ENCODE assay signal across 8 mouse cellular contexts in genomic region chr10:17418227-17418685, GRCm38 (mm10).
A peak's percentile ranks its signal among the peaks of the same experiment; 100 is the strongest.
DNase-seq lines count a peak whose midpoint lies in the region; ATAC-seq and TF ChIP-seq lines count a peak whose summit lies in the region.

No protein-coding gene starts in this region.

- no peak overlapping the region for H3K4me2 ChIP-seq in heart, embryonic 12.5 days
- no peak overlapping the region for H3K4me2 ChIP-seq in lung, embryonic 14.5 days

- no peak overlapping the region for H3K27ac ChIP-seq in heart, embryonic 12.5 days (ENCODE audit: poor library complexity, severe bottlenecking)
- peak overlapping the region; percentile 79 for H3K27ac ChIP-seq in bone marrow macrophage, adult 2 months (ENCODE audit: insufficient read depth, low read depth, low read length)
- H3K27ac ChIP-seq in lung, embryonic 14.5 days (ENCODE audit: low read depth): no peak overlapping the region

- H3K27me3 ChIP-seq in heart, embryonic 12.5 days (replicated peaks): no peaks in the 10 kb centered on the region
- H3K27me3 ChIP-seq in lung, embryonic 14.5 days (ENCODE audit: insufficient read depth, low read length): no peaks in the 10 kb centered on the region

- no peaks in the 10 kb centered on the region for H3K4me1 ChIP-seq in heart, embryonic 12.5 days (replicated peaks)
- peaks cover 21% of the 10 kb centered on the region for H3K4me1 ChIP-seq in bone marrow macrophage, adult 2 months (ENCODE audit: control insufficient read depth, insufficient read depth, low read length)
- no peaks in the 10 kb centered on the region for H3K4me1 ChIP-seq in lung, embryonic 14.5 days (ENCODE audit: insufficient read depth)

- no peak overlapping the region for H3K4me3 ChIP-seq in heart, embryonic 12.5 days
- peak overlapping the region; percentile 31 for H3K4me3 ChIP-seq in bone marrow macrophage, adult 2 months (ENCODE audit: insufficient read depth, low read length)
- no peak overlapping the region for H3K4me3 ChIP-seq in lung, embryonic 14.5 days (ENCODE audit: low read depth, low read length)

- peak; percentile 55 for DNase-seq in heart, adult 8-10 months (ENCODE audit: low spot score)
- DNase-seq in 3134 (ENCODE audit: extremely low read depth, insufficient read length, low spot score): peak; percentile 2
- DNase-seq in lung, embryonic 14.5 days: peak; percentile 62
- DNase-seq in thymus, postnatal 14 days: no peak
- no peak for DNase-seq in cerebellum, adult 11 months
- no peak for DNase-seq in cerebellum, postnatal 36 days

- H3K9ac ChIP-seq in heart, embryonic 12.5 days: no peak overlapping the region
- no peak overlapping the region for H3K9ac ChIP-seq in lung, embryonic 14.5 days

- no peak for TF ChIP-seq POLR2A in bone marrow macrophage, adult 2 months (IDR thresholded peaks at IDR 0.05; ENCODE audit: borderline replicate concordance, low read depth, low read length)

- no peak for TF ChIP-seq CTCF in bone marrow macrophage, adult 2 months (IDR thresholded peaks at IDR 0.05; ENCODE audit: low read depth, low read length)
- no peak for TF ChIP-seq CTCF in lung, embryonic 14.5 days (IDR thresholded peaks at IDR 0.05; ENCODE audit: low read depth)

- no peaks in the 10 kb centered on the region for H3K9me3 ChIP-seq in heart, embryonic 12.5 days (replicated peaks)
- no peaks in the 10 kb centered on the region for H3K9me3 ChIP-seq in lung, embryonic 14.5 days (ENCODE audit: low read depth, low read length)

- WGBS in heart, embryonic 12.5 days: 79% methylated on average over 7 of the region's 7 CpGs
- WGBS in lung, embryonic 14.5 days: 64% methylated on average over 7 of the region's 7 CpGs

- ATAC-seq in heart, embryonic 12.5 days (ENCODE audit: insufficient number of reproducible peaks, low FRiP score): no peak
- no peak for ATAC-seq in lung, embryonic 14.5 days (ENCODE audit: insufficient read depth)

- no peaks in the 10 kb centered on the region for H3K36me3 ChIP-seq in heart, embryonic 12.5 days
- no peaks in the 10 kb centered on the region for H3K36me3 ChIP-seq in lung, embryonic 14.5 days (ENCODE audit: insufficient read depth)

Comparison
In these comparisons a context has a peak if more than half of its experiments do, and no peak if none do; other contexts are left out.
1. DNase-seq: peak in heart, adult 8-10 months (single experiment), 3134 (single experiment) and lung, embryonic 14.5 days (single experiment); none in thymus, postnatal 14 days (single experiment), cerebellum, adult 11 months (single experiment) and cerebellum, postnatal 36 days (0 of 2).